Mouse (Mus musculus): ENCODE results near the gene Frmpd1.

Gene Frmpd1

DNA sequence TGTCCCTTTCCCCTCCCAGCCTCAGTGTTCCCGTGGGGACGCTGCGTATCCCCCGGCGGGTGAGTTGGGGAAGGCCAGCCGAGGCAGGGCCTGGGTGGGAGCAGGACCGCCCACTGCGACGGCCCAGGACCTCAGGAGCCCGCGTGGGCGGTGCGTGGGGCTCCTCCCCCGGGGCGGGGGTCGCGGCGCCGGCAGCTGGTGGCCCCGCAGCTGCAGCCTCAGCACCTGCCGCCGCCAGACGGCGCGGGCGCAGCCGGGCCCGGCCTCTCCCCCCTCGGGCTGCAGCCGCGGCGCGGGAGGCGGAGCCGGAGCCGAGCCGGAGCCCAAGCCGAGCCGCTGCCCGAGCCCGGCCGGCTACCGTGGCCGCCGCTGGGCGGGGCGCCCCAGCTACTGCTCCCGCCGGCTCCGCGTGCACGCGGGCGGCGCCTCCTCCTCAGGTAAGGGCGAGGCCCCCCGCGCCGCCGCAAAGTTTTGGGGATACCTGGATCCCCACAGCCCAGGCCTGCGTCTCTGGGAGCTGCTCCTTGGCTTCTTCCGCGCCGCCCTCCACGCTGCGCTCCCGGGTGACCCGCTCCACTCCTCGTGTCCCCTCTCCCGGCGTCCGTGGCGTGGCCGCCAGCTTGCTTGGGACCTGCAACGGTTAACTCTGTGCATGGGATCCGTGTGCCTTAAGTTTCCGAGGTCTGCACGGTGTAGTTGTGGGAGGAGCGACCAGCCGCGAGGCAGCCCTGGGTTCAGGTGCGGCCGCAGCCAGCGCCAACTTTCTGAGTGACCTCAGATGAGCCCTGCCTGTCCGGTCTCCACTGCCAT, at the start of gene Frmpd1:
Frmpd1 (plus strand) TSS at position 355 of the 810 bp plus-strand sequence.
- peak; percentile 39 to 59 for DNase-seq

DNA sequence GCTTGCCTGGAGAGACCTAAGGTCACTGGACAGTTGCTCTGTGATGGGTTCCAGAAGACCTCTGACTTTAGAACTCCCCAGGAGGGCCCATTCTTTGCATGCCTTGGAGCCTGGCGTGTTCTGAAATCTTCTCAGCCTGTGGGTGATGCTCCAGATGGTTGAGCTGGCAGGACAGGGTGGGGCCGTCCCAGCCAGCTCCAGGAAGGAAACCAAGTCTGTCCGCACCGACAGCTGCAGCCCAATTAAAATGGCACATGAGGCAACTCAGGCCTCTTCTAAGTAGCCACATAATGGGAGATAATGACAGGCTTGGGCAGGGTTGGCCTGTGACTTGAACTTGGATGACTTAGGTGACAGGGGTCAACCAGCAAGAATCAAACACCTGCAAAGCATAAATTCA, 47.0 kb upstream of the Frmpd1 start:
- DNase-seq: no peak

DNA sequence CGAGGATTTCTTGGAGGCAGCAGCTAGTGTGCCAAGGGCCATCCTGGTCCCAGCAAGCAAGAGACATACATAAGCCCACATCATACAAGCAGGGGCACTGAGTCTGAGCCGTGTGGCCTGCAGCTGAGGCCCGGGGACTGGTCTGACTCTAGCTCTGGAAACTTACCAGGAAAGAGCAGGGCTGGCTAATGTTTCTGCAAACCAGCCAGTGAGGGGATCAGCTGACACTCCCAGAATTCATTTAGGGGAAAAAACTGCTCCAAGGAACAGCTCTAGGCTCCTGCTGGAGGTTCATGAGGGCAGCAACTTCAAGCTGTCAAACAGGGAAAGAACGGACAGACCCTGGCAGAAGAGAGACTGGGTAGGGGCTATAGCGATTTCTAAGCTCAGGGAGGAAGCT, 42.8 kb upstream of the Frmpd1 start:
- DNase-seq: no peak

DNA sequence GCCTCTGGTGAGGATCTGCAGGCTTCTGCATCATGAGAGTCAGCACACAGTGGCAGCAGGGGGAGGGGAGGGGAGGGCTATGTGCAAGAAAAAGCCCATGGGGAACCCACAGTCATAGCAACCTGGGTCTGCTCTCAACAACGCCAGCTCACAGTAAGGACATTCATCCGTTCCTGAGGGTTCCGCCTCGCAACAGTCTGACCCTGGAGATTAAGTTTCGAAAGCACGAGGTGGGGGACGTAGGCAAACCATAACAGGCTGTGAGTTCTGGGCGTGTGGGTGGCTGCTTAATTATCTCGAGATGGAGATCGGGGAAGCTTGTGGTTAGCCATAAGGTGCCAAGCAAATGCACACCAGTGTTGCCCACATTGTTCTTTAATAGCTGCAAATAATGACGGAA, 42.3 kb upstream of the Frmpd1 start:
- DNase-seq: no peak

DNA sequence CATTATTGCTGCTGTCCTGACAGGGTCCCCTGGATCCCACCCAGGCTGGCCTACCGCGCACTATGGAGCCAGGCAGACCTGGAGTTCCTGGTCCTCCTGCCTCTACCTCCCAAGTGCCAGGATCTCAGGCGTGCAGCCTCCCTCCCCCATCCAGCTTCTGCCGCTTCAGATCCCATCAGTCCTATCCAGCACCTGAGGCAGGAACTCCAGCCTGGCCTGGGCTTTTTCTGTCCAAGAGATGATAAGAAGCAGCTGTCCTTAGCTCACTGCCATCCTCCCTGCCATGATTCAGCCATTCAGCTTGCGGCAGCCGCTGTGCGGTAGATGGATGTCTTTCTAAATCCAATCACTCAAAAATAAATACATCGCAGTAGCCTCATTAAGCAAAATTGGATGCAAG, 41.7 kb upstream of the Frmpd1 start:
- DNase-seq: no peak

DNA sequence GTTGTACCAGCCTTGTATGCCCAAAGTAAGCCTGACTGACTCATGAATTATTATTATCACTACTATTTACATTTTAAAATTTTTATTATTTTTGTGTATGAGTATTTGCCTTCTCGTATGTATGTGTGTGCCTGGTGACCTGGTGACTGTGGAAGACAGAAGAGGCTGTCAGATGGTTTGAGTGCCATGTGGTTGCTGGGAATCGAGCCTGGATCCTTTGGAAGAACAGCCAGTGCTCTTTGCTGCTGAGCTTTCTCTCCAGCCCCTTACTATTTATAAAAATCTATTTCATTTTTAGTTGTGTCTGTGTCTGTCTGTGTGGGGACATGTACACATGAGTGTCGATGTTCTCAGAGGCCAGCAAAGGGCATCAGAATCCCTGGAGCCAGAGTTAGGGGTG, 28.2 kb upstream of the Frmpd1 start:
- DNase-seq: no peak

DNA sequence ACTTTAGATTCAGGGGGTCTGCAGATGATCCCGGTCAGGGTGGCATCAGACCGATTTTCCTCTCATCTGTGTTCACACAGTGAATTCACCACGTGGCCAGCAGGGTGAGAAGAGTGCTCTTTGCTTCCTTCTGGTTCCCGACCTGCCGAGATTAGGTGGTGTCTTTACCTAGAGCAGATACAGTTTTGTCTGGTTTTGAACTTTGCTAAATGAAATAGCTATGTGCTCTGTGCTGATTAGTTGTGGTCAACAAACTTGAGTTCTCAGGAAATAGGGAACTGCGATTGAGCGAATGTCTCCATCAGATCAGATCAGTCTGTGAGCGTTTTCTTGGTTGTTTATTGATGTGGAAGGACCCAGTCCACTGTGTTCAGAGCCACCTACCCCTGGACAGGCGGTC, 26.1 kb upstream of the Frmpd1 start:
- DNase-seq: no peak

DNA sequence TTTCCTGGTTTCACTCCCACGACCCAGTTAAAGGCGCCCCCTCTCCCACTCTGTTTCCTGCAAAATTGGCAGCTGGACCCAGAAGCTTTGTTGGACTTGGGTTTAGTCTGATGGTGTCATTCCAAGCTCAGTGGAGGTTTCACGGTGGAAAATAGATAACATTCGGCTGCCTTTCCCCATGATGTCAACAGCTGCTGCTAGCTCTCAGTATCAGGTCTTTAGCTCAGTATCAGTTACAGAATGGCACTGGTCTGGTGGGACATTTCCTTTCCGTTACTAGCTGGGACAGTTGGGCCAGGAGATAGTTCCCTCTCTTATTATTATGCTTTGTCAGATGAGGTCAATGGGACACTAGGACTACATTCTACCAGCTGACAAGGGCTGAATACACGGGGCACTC, 23.9 kb upstream of the Frmpd1 start:
- DNase-seq: no peak

DNA sequence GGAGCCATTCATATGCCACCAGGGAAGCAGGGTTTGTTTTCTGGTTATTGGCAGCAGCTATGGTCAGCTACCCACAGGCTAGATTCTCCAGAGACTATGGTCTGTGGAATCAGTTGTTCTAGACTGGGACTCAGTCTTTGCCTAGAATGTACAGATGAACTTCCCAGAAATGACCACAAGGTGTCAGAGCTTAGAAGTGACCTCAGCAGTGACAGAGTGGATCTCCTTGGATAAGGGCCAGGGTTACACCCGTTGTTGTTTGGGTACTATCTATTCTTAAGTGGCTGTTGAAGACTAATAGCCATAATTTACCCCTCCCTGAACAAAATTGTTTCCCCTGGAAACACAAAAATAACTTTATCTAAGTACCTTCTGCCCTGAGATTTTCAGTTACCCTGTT, 21.0 kb upstream of the Frmpd1 start:
- no peak for DNase-seq

DNA sequence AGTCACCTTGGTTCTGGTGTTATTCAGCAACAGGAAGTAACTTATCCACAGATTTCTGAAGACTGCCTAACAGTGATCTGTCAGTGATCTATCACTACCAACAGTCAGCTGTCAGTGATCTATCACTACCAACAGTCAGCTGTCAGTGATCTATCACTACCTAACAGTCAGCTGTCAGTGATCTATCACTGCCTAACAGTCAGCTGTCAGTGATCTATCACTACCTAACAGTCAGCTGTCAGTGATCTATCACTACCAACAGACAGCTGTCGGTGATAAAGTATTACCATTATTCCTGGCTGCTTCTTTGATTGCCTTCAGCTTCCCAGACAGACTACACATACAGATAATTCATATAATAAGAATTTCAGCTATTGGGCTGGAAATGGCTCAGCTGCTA, 19.2 kb upstream of the Frmpd1 start:
- DNase-seq: no peak

DNA sequence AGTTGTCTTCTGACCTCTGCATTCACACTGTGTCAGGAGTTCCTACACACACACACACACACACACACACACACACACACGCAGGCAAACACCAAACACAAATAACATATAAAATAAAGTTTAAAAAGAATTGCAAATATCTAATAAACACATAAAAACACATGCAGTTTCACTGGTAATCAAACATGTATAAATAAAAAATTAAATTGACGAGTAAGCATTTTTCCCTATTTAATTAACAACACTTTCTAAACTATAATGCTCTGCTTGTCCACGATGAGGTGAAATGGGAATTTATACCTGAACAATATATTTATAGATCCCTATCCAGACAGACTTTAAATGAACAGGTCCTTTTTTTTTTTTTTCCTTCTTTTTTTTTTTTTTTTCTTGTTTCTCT, 18.7 kb upstream of the Frmpd1 start:
- no peak for DNase-seq

DNA sequence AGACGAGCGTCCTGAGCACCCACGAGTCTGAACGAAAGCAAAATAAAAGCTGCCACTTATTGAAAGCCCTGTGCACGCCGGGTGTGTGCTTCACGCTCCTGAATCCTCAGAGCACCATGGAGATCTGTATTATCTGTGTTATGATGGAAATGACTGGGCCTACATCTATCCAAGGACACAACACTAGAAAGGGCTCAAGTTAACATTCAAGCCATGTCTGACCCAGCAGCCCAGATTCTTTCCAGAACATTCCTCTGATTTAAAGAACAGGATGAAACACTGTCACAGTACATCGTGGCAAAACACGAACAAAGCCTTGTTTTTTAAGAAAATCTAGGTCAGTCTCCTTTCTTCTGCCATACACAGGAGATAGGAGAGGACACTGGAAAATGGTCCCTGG, 13.3 kb upstream of the Frmpd1 start:
- no peak for DNase-seq

DNA sequence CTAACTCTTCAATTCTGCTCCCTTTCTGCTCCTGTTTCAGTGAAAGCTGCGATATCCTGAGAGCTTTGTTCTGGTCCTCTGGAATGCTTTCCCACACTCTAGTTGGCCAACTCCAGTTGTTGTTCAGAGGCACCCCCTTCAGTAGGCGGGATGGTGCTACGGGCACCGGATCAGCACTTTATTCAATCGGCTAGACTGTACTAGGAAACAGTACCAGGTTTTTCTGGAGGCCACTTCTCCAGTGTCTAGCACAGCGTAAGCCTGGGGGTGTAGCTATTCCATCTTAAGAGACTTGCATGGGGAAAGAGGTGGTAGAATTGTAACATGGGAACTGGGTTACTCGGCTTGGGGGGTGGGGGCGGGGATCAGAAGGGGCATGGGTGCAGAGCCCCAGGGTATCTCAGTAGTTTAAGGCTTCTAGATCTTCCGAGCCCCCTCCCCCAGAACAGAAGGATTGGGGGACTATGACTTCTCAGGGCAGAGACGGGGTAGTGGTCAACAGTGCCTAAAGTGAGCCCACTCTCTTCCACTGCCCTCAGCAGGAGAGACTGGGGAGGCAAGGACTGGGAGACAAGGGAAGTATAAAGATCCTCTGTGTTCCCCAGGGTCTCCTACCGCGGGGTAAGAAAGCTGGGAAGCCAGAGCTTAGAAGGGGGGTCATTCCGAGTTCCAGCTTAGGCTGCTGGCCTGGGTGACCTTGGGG, 706 bp upstream of the Frmpd1 start:
- no peak for DNase-seq

DNA sequence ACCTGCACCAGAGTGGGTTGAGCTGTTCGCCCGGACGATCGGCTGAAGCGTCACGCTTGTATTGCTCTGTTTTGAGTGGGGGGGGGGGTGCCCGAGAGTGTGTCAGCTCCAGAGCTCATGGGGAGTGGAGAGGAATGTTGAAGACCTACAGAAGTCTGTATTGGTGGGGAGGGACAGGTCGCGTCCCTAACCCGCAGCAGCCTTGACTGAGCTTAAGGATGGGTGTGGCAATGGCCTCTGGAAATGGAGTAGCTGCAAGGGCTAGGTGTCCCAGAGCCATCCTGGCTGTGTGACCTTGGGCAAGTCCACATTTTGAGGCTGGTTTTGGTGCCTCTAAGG, 625 bp downstream of the Frmpd1 start:
- no peak for DNase-seq

DNA sequence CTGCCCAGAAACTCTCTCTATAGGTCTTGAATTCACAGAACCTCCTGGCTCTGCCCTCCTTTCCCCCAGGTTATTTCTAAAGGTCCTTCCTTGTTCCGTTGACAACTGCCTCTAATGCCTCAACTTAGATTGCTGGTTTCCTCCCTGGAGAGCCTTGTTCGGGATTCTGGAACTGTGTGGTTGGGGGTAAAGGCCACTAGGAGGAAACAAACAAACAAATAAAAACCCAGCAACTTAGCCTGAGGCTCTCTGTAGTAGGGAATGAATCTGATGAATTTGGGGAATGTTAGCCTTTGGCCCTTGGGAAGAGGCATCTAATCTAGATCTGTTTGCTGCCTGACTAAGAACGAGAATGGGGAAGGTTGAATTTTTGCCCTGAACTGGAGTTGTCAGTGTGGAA, 13.6 kb downstream of the Frmpd1 start:
- no peak for DNase-seq

DNA sequence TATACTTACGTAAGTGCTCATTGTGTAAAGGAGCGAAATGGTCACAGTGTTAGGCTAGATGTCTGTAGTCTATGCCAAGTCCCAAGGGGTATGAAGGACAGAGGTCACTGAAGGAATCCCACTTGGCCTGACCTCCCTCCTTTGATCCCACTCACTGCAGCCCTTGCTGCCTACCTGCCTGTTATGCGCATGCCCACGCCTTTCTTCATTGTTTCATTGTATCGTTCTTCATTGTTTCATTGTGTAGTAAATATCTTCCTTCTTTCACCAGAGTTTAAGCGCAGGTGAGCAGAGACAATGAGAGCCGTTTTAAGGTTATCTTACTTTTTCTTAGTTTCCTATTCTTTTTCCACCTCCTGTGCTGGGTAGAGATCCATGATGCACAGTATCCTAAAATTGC, 18.6 kb downstream of the Frmpd1 start:
- no peak for DNase-seq

DNA sequence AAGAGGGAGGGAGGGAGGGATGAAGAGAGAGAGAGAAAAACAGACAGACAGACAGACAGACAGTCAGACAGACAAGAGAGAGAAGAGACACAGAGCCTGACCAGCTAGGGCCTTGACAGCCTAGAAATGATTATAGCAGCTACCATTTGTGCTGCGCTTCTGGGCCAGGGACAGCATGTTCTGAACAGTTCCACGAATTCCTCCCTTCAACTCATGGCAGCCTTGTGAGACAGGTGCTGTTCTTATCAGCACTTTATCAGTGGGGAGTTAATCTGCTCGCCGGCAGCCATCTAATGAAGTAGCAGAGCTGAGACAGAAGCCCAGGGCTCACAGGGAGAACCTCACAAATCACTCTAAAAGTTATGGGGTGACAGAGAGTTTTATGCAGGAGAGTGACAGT, 22.8 kb downstream of the Frmpd1 start:
- no peak for DNase-seq

DNA sequence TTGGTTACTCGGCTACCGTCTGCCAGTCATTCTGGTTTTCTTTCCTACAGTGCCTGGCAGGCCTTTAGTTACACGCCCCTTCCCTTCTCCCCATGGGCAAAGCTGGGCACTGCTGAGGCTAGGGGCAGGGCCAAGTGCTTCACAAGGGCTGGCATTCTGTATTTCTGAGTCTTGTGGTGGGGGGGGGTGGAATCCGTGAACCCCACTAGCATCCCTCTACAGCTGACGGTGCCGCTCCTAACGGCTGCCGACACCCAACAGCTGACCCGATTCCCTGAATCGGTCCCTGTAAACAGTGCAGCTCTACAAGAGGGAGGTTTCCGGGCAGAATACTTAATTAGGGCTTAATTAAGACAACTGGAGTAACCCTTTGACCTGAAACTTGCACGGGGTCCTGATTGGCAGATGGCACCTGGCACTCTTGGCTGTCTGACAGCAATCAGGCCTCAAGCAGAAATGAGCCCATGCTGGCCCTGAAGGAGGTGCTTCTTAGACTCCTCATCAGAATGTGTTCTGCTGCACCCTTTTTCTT, 24.2 kb downstream of the Frmpd1 start:
- DNase-seq: no peak

DNA sequence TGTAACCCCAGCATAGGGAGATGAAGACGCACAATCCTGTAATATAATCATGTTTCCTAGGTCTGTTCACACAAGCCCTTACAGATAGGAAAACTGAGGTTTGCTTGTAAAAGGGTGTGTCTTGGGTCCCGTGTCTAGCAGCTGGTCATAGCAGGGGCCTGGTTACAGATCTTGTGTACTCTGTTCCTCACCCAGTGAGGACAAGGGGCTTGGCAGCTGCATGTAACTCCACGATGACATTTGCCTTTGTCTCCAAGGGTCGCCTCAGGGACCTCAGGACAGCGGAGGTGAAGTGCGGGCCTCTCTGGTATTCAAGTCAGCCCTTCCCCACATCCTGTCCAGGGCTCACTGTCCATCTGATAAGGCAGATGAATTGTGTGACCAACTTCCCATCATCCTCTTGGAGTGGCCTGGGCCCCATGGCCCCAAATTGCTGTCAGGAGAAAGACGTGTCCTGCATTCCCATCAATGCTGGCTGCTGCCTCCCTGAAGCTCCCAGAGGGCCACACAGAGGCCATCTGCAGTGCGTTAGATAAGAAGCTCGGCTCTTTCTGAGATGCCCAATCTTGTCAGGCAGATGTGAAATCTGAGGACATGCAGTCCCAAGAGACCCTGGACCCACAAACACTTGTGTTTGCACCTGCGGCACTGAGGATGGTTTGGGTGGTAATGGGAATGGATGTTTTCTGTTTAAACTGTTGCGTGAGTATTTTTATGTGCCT, 27.8 kb downstream of the Frmpd1 start:
- no peak for DNase-seq

DNA sequence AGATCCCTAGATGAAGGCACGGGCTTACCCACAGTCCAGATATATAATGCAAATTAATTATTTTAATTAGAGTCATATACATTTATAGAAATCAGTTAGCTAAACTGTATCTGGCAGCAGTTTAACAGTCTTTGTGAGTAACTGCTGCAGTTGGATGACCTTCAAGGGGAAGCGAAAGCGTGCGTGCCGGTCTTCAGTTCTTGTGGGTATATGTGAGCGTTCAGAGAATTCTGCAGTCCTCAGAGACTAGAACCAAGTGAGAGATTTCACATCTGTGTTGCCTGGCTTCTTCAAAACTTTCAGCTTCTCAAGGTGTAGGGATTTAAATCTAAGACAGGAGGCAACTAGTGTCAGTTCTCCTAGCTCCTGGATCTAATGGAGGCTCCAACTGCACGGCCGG, 35.3 kb downstream of the Frmpd1 start:
- DNase-seq: no peak

DNA sequence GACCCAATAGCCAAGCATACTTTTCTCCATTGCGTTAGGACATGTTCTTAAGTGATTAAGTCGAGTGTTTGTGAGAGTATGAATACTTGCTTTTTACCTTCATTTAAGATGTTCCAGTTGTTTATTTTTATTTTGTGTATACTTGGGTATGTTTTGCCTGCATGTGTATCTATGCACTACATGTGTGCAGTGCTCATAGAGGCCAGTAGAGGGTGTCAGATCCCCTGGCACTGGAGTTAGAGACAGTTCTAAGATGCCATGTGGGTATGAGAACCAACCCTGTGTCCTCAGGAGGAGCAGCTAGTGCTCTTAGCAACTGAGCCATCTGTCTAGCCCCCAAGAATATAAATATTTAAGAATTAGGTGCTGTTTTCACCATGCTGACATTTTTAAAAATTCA, 37.7 kb downstream of the Frmpd1 start:
- no peak for DNase-seq

DNA sequence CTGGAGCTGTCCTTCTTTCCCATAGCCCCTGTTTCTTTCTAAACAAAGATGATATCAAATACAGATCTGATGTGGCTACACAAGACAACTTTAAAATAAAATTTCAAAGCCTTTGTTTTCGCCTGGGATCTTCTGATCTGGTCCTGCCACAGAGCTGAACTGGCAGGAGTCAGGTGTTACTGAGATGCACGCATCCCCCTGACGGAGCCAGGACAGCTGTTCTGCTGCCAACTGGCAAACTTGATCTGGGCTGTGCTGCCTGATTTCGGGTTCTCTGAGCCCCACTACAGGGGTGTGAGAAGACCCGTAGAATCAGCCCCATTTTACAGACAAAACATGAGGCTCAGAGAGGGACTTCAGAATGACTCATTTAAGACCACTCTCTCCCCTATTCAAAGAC, 45.6 kb downstream of the Frmpd1 start:
- DNase-seq: no peak

DNA sequence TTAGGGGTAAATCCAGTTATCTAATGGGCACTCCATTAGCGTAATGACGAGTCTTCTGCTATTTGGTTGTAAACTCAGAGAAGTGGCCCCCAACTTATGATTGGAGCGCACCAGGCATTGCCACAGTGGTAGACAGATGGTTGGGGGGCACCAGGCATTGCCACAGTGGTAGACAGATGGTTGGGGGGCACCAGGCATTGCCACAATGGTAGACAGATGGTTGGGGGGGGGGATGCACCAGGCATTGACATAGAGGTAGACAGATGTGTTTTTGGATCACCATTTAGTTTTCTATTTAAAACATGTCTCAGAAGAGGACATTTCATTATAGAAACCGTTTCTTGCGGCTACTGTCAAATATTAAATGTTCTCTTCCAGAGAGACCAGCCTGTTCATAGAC, 53.6 kb downstream of the Frmpd1 start:
- no peak for DNase-seq

DNA sequence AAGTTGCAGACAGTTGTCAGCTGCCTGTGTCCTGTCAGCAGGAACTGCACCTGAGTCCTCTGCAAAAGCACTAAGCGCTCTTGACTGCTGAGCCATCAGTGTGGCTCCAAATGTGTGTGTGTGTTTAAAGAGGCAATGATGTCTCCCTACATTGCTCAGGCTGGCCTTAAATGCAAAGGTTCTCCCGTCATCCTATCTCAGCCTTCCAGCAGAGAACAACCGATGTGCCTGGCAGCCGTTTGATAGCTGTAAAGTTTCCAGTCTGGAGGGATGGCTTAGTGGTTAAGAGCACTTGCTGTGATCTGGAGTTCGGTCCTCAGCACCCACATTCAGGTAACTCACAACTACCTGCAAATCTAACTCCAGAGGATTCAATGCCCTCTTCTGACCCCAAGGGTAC, 56.7 kb downstream of the Frmpd1 start:
- no peak for DNase-seq
